Mouse (Mus musculus) urinary bladder, adult 18-20 months (tissue): ENCODE data around the gene Nf2.

Experiments used
- DNase-seq, 2 experiments: peaks; one replicate each; pipeline ENCODE4 v3.0.0; 2022; ENCODE audit warnings: low spot score in 2 of 2, mixed read lengths in 2 of 2

Gene Nf2

DNA sequence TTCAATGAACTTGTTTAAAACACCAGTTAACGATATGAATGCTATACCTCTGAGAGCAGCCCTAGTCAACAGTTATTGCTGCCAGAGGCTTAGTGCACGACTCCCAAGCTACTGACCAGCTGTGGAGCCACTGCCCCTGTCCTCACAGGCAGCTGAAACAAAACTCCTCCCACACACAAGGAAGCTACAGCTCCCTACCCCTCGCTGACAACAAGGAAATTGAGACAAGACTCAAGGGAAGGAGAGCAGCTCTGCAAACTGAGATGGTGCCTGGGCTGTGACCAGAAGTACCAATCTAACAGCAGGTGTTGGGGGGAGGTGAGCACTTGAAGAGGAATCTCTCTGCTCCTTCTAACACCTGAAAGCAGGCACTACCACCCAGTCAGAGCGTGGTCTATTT, 48.7 kb downstream of the Nf2 start:
- DNase-seq = no peak

DNA sequence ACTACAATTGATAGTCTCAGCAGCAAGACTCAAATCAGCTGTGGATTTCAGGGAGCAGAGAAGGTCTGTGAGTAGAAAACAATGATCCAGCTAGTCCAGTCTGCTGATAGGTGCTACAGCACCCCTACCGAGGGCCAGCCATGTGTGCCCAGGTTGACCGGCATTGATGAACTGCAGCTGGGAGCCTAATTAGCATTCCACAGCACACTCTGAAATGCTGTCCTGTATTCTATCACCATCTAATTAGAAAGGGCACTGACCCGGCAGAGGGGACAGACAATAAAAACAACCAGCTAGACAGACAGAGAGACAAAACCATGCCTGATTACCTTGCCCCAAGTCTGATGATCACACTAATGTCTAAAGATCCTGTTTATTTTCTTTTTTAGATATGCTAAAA, 56.3 kb downstream of the Nf2 start:
- no peak for DNase-seq

DNA sequence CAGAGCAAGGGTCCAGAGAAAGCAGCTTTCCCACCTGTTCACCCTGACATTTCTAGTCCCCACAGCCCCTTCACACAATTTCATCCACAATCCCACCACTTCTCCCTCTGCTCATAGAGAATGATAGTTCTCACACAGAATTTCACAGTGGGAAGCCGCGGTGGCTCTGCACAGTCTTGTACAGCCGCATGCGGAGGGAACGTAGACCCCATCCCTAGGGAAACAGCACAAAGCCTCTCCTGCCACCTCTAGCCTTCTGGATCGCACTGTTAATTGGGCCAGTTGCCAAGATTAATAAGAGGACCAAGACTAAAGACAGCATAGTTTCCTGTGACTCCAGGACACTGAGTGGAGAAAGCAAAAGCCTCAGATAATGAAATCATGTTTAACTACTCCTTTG, 57.8 kb downstream of the Nf2 start:
- DNase-seq = no peak

DNA sequence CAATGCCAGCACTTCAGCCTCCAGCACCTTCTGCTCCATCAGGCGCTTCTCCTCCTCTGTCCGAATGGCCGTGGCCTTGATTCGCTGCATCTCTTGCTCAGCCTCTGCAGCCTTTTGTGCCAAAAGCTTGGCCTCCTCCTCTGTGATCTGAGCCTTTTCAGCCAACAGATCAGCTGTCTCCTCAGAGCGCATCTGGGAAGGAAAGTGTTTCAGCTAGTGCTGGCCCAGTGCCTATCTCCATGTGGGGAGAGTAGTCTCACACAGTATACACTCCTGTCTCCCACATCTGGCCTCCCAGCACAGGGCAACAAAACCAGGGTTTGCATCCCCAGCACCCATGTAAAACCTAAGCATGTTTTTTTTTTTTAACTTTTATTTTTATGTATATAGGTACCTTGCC, 59.6 kb downstream of the Nf2 start:
- DNase-seq = no peak

DNA sequence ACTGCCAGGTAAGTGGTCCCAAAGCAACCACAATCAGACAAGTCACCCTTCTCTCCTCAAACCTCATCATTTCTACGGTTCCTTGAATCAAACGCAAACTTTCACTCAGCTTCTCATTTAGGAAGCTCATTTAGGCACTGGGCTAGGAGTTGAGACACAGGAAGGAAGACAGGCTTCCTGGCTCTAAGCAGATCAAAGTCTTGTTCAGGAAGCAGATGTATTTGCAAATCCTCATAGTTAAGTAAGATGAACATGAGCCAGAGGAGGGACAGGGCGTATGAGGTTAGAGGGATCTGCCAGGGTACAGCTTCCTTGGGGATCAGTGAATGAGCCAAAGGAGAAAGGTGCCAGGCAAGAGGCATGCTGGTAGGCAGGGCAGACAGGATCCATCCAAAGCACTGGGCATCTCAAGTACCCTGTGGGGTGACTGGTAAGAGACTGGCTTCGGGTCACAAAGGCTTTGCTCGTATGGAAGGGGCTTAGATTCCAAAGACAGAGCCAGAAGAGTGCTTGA, 64.7 kb downstream of the Nf2 start:
- no peak for DNase-seq

DNA sequence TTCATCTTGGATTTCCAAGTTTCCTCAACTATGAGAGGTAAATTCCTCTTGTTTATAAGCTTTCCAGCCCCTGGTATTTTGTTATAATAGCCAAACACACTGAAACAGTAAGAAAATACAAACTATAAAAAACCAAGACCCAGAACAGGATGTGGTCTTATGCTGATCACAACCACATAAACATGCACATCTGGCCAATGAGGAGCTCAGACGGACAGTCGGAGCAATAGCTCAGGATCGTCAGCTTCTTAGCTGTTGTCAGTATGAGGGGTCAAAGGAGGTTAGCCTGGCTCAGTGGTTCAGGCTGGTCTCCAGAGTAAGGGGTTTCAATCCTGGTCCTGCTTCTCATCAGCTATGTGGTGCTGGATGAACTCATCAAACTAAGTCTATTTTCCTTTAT, 66.2 kb downstream of the Nf2 start:
- DNase-seq = no peak

DNA sequence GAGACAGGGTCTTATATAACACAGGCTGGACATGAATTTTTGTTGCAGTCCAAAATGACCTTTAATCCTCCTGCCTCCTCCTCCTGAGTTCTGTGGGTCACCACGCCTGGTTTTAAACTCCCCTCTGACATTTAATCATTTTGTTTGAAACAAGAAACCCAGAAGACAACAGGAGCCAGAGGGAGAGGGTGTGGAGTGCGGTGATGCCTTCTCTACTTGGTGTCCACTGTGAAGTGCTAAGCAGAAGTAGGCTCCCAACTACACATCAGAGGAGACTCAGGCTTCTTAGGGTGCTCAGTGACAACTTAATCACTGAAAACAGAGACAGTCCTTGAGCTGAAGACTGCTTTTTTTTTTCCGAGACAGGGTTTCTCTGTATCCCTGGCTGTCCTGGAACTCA, 68.4 kb downstream of the Nf2 start:
- no peak for DNase-seq

DNA sequence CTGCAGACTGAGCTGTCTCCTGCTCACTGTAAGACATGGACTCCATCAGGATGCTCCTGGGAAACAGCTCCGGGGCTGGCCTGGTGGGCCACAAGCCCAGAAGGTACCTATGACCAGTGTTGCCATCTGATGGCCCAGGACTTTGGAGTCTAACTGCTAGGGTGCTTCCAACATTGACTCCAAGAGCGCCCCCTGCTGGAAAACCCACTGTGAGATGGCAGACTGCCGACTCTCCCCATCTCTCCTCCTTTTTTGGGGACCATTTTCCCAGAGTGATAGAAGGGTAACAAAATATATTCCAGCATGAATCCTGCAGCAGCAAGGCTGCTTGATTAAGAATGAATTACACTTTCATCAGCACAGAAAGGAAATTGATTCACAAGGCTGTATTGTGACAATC, 76.4 kb downstream of the Nf2 start:
- peak; percentile 13 to 66 for DNase-seq

DNA sequence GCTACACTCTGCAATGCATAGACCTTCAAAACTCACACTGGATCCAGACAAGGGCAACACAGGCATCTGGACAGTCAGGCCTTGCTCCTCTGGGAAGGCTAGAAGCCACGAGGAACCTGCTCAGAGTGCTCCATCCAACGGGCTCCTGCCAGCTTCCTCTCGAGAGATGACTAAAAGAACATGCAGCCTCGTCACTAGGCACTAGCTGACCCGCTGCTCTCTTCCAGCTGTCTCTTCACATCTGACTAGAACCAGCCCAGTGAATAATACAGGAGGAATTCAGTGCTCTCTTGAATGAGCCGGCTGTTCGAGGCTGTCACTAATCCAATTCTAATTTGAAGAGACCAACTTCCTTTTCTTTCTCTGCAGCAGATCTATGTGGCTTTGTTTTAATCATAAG, 77.6 kb downstream of the Nf2 start:
- no peak for DNase-seq

DNA sequence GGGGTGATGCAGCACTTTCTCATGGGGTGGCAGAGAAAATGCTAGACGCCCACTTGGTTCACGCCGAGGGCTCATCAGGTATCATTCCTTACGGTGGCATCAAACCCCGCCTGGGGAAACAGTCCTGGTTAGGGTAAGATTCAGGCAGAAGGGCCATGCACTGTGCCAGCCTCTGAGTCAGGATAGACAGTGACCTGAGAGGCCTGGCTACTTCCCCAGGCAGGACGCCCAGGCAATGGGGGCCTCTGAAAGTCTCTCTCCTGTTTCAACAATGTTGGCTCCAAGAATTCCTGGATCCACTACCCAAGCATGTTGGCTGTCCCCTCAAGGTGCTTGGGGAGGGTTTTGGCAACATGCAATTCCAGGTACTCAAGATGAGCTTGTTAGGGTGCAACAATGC, 79.5 kb downstream of the Nf2 start:
- no peak for DNase-seq

DNA sequence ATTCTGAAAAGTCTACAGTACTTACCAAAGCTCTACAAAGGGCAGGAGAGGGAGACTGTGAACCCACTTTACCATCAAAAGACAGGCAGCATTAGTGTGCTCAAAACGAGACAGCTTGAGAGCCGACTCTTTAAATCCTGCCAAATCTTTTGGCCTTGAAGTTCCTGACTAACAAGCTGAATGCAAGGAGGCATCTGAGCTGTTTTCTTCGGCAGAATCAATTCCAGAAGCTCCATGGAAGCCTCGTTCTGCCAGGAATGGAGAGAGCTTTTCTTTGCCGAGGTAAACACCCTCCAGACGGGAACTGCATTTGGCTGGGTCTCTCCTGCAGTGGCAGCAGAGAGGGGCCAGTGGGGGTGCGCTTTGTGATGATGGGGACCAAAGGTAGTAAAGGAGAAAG, 80.0 kb downstream of the Nf2 start:
- DNase-seq = no peak

DNA sequence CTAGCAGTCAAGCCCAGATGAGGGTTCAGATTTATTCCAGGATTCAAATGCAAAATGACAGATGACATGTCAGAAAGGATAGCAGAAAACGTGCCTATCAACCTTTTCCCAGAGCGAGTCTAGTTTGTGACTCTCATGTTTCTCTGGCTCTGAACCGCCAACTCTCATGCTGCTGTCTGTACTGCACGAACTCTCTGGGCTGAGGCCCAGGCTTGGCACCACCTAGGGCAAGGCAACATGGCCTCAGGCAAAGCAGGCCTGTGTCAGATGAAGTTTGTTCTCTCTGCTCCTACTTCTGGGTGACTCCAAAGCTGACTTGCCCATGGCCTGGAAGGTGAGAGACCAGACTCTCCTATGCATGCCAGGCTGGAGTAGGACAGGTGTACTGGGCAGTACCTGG, 80.9 kb downstream of the Nf2 start:
- no peak for DNase-seq

DNA sequence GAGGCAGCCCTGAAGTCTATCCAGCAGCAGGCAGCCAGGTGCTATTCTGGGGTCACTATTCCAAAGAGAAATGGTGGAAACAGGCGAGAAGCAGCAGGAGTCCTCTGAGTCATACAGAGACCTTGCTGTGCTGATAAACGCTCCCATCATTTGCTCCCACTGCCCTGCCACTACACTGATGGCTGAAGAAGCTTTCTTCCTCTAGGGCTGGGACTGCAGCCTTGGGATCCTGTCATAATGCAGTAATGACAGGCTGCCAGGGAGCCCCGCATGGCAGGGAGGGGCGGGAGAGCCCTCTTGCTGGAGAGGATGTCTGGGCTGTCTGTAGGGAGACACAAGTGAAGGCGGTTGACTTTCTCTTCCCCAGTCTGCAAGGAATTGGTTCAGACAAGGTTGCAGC, 84.9 kb downstream of the Nf2 start:
- DNase-seq = no peak

DNA sequence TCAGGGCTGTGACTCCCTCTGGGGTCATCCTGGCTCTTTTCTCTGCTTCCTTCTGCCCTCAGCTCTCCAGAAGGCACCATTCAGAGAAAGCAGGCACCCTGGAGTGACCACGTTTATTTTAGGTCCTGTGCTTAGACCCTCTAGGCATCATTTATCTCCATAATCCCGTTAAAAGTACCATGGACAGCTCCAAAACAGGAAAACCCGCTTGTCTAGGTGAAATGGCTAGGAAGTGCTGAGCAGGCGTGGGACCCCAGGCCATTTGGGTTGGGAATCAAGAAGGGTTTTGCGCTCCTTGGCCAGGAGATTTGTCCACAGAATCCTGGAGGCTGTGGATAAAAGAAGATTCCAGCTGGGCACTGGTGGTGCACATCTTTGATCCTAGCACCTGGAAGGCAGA, 85.7 kb downstream of the Nf2 start:
- no peak for DNase-seq

DNA sequence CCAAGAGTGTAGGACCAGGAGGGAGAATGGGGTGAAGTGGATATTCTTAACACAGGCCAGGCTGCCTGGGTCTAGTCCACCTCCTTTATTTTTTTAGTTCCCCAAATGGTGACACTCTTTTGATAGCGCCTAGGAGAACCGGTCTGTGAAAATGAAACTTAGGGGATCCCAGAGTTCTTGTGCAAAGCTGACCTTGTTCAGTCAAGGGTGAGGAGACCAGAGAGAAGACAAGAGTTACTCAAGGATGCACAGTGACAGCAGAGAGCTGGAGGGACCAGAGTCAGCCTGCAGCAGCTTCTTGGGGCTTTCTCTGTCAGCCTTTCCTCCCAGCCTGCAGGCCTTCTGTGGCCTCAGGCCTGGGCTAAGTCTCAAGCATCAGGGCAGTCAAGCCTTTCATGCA, 86.8 kb downstream of the Nf2 start:
- no peak for DNase-seq

DNA sequence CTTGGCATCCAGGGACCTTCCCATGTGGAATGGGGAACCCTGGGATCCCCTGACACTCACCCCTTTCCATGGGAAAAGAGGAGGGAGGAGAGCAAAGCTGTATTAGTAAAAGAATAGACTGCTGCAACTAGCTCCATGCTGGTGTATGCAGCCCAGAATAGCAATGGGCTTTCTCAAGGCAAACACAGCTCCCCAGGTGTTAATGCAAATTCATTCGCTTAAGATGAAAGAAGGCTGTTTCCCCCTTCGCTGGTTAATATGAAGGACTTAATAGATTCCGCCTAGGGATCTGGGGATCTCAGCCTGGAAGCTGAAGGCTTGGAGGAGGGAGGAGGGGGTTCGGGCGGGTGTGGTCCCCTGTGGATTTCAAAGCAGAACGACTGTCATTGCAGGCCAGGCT, 87.3 kb downstream of the Nf2 start:
- DNase-seq = no peak

DNA sequence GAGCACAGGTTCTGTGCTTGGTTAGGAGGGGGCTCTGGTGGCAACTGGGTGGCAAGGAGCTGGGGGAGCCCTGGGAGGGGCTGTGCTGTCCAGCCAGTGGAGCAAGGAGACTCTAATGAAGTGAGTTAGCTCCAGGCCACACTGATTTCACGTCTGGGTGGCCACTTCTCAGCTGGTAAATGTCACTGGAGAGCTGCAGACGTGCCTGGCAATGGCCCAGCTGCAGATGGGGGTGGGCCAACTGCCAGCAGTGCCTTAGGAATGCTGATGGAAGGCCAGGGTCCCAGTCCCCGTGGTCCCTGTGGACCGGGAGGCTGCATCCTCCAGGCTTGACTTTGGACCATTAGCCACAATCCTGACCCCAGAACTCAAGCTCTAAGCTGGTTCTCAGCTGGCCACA, 88.9 kb downstream of the Nf2 start:
- no peak for DNase-seq

DNA sequence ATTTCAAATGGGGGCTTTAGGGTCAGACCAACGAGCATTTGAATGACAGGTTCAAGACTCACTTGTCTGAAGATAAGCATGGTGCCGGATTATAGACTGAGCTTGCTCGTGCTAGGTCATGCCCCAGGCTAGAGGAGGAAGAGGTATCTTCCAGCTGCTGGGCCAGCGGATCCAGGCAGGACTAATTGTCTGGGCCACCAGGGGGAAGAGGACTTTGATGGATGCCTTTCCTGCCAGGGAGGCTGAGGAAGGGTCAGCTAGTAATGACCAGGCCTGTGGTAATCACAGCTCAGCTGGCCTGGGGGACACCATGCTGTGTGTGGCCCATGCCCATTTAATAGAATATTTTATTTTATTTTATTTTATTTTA, 91.6 kb downstream of the Nf2 start:
- no peak for DNase-seq

DNA sequence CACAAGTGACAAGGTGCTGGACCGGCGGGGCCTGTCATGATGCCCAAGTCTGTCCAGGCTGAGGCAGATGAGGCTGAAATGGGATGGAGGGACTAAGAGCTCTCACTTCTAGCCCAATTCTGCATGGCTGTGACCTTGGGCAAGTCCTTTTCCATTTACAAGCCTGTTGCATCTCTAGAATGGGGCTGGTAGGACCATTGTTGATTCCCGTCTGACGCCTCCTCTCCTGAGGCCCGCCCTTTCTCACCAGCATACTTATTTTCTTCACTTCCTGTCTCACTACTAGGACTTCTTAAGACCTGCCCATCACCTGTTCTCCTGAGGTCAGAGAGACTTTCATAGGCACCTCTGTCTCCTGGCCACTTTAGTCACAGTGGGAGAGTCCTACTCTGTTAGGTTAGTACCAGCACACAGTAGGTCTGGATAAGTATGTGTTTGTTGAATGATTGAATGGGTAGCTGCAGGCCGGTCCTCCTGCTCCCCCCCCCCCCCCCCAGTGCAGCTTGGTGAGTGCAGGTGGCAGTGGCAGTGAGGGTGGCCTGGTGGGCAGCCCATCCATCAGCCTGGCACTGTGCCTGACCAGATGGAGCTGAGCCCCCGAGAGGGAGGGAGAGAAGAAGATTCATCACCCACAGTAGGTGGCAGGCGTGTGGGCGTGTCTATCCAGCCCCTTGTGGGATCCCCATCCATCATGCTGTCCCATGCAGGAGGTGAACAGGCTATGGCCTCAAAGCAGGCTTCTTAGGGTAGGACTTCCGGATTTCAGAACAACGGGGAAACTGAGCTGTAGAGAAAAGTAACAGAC, 92.2 kb downstream of the Nf2 start:
- DNase-seq = no peak

DNA sequence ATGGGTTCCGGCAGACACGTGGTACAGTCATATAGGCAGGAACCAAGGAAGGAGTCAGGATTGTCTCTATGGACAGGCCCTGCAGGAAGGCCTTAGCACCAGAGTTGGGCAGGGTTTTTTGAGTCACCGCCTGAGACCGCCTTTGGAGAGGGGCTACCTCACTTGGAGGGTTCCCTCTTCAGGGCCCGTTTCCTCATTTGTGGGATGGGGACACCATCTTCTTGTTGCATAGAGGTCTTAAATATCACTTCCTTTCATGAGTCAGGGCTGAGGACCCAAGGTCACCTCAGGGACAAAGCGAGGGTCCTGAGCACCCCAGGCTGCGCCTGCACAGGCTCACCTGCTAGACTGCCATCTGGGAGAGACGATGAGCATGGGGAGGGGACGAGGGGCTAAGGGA, 92.9 kb downstream of the Nf2 start:
- no peak for DNase-seq

DNA sequence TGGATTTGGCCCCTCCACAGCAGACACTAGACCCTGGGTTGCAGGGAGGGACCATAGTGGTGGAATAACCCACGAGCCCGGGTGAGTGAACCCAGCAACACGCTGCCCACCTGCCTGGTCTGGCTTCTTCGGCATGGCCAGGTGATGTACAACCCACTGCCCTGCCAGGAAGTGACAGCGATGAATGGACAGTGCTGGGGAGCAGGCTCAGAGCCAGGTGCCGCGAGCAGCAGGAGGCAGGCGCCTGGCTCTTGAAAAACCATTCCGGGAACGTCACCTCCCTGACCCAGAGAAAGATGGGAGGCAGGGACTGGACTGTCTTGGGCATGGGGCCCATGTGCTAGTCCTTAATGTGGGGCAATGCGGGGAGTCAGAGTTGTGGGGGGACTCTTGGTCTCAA, 94.5 kb downstream of the Nf2 start:
- DNase-seq = no peak

DNA sequence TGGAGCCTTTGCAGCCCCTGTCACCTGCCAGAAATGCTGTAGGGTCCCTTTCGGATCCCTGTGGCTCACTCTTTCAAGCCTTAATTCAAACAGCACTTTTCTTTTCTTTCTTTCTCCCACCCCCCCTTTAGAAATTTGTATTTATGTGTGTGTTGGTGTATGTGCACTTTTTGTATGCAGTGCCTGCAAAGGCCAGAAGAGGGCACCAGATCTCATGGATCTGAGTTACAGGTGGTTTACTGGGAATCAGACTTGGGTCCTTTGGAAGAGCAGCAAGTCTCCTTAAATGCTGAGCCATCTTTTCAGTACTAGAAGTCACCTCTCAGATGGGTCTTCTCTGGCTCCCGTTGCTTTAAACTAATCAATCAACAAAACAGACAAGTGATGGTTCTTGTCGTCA, 95.3 kb downstream of the Nf2 start:
- DNase-seq = no peak

DNA sequence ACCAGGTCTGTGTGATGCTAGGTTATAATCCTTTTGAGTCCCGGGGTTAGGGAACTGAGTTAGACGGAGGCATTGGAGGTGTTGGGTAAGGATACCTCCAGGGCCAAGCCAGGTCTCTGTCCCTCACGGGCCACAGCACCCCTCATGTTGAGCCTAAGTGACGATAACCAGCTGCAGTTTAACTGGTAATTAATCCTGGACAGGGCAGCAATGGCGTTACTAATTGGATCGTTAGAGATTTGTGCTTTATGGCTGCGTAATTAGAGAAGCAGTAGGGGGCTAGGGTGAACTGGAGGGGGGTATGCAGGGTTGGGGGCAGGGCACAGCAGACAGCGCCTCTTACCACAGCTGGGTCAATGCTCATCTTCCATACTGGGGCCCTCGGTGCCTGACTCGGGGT, 96.5 kb downstream of the Nf2 start:
- no peak for DNase-seq

DNA sequence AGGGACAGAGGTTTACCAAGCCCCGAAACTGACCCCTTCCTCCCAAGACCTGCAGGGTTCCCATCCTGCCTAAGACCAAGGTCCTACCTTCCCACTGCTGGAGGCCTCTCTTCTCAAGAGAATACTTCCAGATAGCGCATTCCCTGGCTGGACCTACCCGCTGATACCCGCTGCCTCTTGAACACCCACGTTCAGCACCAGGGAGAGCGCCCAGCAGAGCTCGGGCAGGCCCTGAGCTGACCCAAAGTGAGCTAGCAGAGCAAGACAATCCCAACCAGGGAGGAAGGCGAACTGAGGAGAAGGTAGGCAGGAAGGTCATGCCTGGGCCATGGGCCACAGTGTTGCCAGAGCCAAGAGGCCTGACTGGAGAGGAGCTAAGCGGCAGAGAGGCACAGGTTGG, 99.1 kb downstream of the Nf2 start:
- DNase-seq = peak; percentile 50 to 51
